Mouse (Mus musculus): ENCODE measurements around the gene Coro1c. TPM values are rescaled to one million over a fixed set of nuclear protein-coding genes. Genes with fewer than 3 reads are reported as not detected.
A peak's percentile ranks its signal among the peaks of the same experiment; 100 is the strongest.

Gene Coro1c
- 10 to 100 TPM; 86.9 to 99.4 TPM for total RNA-seq (2021)

GRCm38 (mm10) chr5:113908592-113909441, at the start of gene Coro1c:
Gene Coro1c, minus strand, starts transcription at chr5:113908758.
- DNase-seq: peak; percentile 97

- DNase-seq: peak; percentile 68 to 72
Observed at GRCm38 (mm10) chr5:113956510-113956909, 48.0 kb upstream of the Coro1c start.

- no peak for DNase-seq
Observed at GRCm38 (mm10) chr5:113955691-113956090, 47.1 kb upstream of the Coro1c start.

GRCm38 (mm10) chr5:113955281-113955680, 46.7 kb upstream of the Coro1c start:
- DNase-seq: no peak

GRCm38 (mm10) chr5:113954421-113954820, 45.9 kb upstream of the Coro1c start:
- peak; percentile 79 to 82 for DNase-seq

- no peak for DNase-seq
Observed at GRCm38 (mm10) chr5:113952519-113952918, 44.0 kb upstream of the Coro1c start.

GRCm38 (mm10) chr5:113951693-113952071, 43.1 kb upstream of the Coro1c start:
- no peak for DNase-seq

- DNase-seq: no peak
Observed at GRCm38 (mm10) chr5:113950786-113951692, 42.5 kb upstream of the Coro1c start.

GRCm38 (mm10) chr5:113950133-113950532, 41.6 kb upstream of the Coro1c start:
- peak in 1 of 2 experiments; percentile 24 for DNase-seq

- no peak for DNase-seq
Observed at GRCm38 (mm10) chr5:113947280-113947679, 38.7 kb upstream of the Coro1c start.

- no peak for DNase-seq
Observed at GRCm38 (mm10) chr5:113945126-113945525, 36.6 kb upstream of the Coro1c start.

- no peak for DNase-seq
Observed at GRCm38 (mm10) chr5:113943328-113943727, 34.8 kb upstream of the Coro1c start.

GRCm38 (mm10) chr5:113942580-113942979, 34.0 kb upstream of the Coro1c start:
- DNase-seq: no peak

- no peak for DNase-seq
Observed at GRCm38 (mm10) chr5:113939263-113939900, 30.8 kb upstream of the Coro1c start.

GRCm38 (mm10) chr5:113937650-113938049, 29.1 kb upstream of the Coro1c start:
- DNase-seq: no peak

- DNase-seq: no peak
Observed at GRCm38 (mm10) chr5:113933889-113934288, 25.3 kb upstream of the Coro1c start.

- DNase-seq: no peak
Observed at GRCm38 (mm10) chr5:113933480-113933879, 24.9 kb upstream of the Coro1c start.

GRCm38 (mm10) chr5:113932310-113932709, 23.8 kb upstream of the Coro1c start:
- DNase-seq: no peak

GRCm38 (mm10) chr5:113930648-113931609, 22.4 kb upstream of the Coro1c start:
- no peak for DNase-seq

- DNase-seq: no peak
Observed at GRCm38 (mm10) chr5:113929950-113930647, 21.5 kb upstream of the Coro1c start.

- DNase-seq: no peak
Observed at GRCm38 (mm10) chr5:113929526-113929925, 21.0 kb upstream of the Coro1c start.

Measured in layer of hippocampus, postnatal 36 days (tissue).